8 mouse cellular contexts compared by ENCODE assay signal in genomic region chr4:45418229-45418950, GRCm38 (mm10). TPM values are rescaled to one million over a fixed set of nuclear protein-coding genes. Genes with fewer than 3 reads are reported as not detected.
A peak's percentile ranks its signal among the peaks of the same experiment; 100 is the strongest.
DNase-seq lines count a peak whose midpoint lies in the region; ATAC-seq lines count a peak whose summit lies in the region.

No protein-coding gene starts in this region.

- peak overlapping the region; percentile 41 for H3K4me2 ChIP-seq in embryonic facial prominence, embryonic 14.5 days (ENCODE audit: low read depth, low read length)
- H3K4me2 ChIP-seq in heart, embryonic 13.5 days: peak overlapping the region; percentile 47
- H3K4me2 ChIP-seq in kidney, embryonic 15.5 days: peak overlapping the region; percentile 42
- no peak overlapping the region for H3K4me2 ChIP-seq in liver, embryonic 11.5 days

- H3K4me3 ChIP-seq in embryonic facial prominence, embryonic 14.5 days (ENCODE audit: low read depth, low read length): no peak overlapping the region
- no peak overlapping the region for H3K4me3 ChIP-seq in heart, embryonic 13.5 days
- H3K4me3 ChIP-seq in kidney, embryonic 15.5 days (replicated peaks): no peak overlapping the region; the same call in 1 of the 2 replicates
- H3K4me3 ChIP-seq in liver, embryonic 11.5 days (ENCODE audit: low read depth, low read length): no peak overlapping the region

- WGBS in embryonic facial prominence, embryonic 14.5 days: 12% methylated on average over 10 of the region's 11 CpGs
- WGBS in heart, embryonic 13.5 days: 23% methylated on average over 11 of the region's 11 CpGs
- 34% methylated on average over 11 of the region's 11 CpGs for WGBS in kidney, embryonic 15.5 days
- 24% methylated on average over 11 of the region's 11 CpGs for WGBS in liver, embryonic 11.5 days

- peaks cover 19% of the 10 kb centered on the region for H3K4me1 ChIP-seq in embryonic facial prominence, embryonic 14.5 days (ENCODE audit: control insufficient read depth, insufficient read depth, low read length)
- H3K4me1 ChIP-seq in heart, embryonic 13.5 days: peaks cover 42% of the 10 kb centered on the region
- H3K4me1 ChIP-seq in kidney, embryonic 15.5 days: peaks cover 32% of the 10 kb centered on the region
- peaks cover 5% of the 10 kb centered on the region; the same call in 1 of the 2 replicates for H3K4me1 ChIP-seq in liver, embryonic 11.5 days (replicated peaks; ENCODE audit: control insufficient read depth, insufficient read depth, low read length)

- DNase-seq in CD4-positive helper T cell, adult 2 months (ENCODE audit: low read depth, low spot score): peak; percentile 66
- DNase-seq in ZHBTc4 (ENCODE audit: low read depth, low spot score): peak; percentile 76
- DNase-seq in embryonic facial prominence, embryonic 14.5 days (ENCODE audit: low spot score): peak; percentile 76
- DNase-seq in liver, embryonic 11.5 days (ENCODE audit: low spot score): peak; percentile 58
- peak; percentile 23 to 61 for DNase-seq in natural killer cell, adult 2 months (ENCODE audit: low spot score in 2 of 2)
- peak; percentile 78 for DNase-seq in thymus, postnatal 0 days (ENCODE audit: low spot score)

- no peak overlapping the region for H3K9ac ChIP-seq in embryonic facial prominence, embryonic 14.5 days (ENCODE audit: low read depth, low read length)
- H3K9ac ChIP-seq in heart, embryonic 13.5 days: 0 out of 2 replicates have a peak overlapping the region, but pooled peaks have one; percentile 51
- H3K9ac ChIP-seq in kidney, embryonic 15.5 days: no peak overlapping the region
- H3K9ac ChIP-seq in liver, embryonic 11.5 days (ENCODE audit: low read depth, low read length): no peak overlapping the region

- no peak overlapping the region for H3K27ac ChIP-seq in embryonic facial prominence, embryonic 14.5 days (replicated peaks; ENCODE audit: low read depth, low read length)
- no peak overlapping the region for H3K27ac ChIP-seq in heart, embryonic 13.5 days (replicated peaks)
- no peak overlapping the region for H3K27ac ChIP-seq in kidney, embryonic 15.5 days
- no peak overlapping the region for H3K27ac ChIP-seq in liver, embryonic 11.5 days (ENCODE audit: low read depth, low read length)

- no peaks in the 10 kb centered on the region for H3K27me3 ChIP-seq in embryonic facial prominence, embryonic 14.5 days (replicated peaks; ENCODE audit: control insufficient read depth, insufficient read depth, low read length)
- no peaks in the 10 kb centered on the region for H3K27me3 ChIP-seq in heart, embryonic 13.5 days (replicated peaks)
- H3K27me3 ChIP-seq in kidney, embryonic 15.5 days: no peaks in the 10 kb centered on the region
- H3K27me3 ChIP-seq in liver, embryonic 11.5 days (replicated peaks; ENCODE audit: control insufficient read depth, insufficient read depth, low read length): peaks cover 17% of the 10 kb centered on the region

- peak; percentile 16; the same call in 1 of the 2 replicates for ATAC-seq in embryonic facial prominence, embryonic 14.5 days (ENCODE audit: low read depth)
- no peak for ATAC-seq in heart, embryonic 13.5 days (ENCODE audit: extremely low read depth, insufficient number of reproducible peaks, low FRiP score, low TSS enrichment)
- 0 out of 2 replicates have a peak, but pooled peaks have one; percentile 41 for ATAC-seq in kidney, embryonic 15.5 days (replicated peaks; ENCODE audit: low FRiP score)
- ATAC-seq in liver, embryonic 11.5 days (replicated peaks; ENCODE audit: low FRiP score): no peak

- no peaks in the 10 kb centered on the region for H3K36me3 ChIP-seq in embryonic facial prominence, embryonic 14.5 days (ENCODE audit: control insufficient read depth, insufficient read depth, low read length)
- H3K36me3 ChIP-seq in heart, embryonic 13.5 days: peaks cover 7% of the 10 kb centered on the region
- no peaks in the 10 kb centered on the region for H3K36me3 ChIP-seq in kidney, embryonic 15.5 days
- H3K36me3 ChIP-seq in liver, embryonic 11.5 days (ENCODE audit: control insufficient read depth, insufficient read depth, low read length): no peaks in the 10 kb centered on the region; the same call in 1 of the 2 replicates

- H3K9me3 ChIP-seq in embryonic facial prominence, embryonic 14.5 days (ENCODE audit: control insufficient read depth, low read length): no peaks in the 10 kb centered on the region
- H3K9me3 ChIP-seq in heart, embryonic 13.5 days: no peaks in the 10 kb centered on the region
- H3K9me3 ChIP-seq in kidney, embryonic 15.5 days (replicated peaks): no peaks in the 10 kb centered on the region
- no peaks in the 10 kb centered on the region for H3K9me3 ChIP-seq in liver, embryonic 11.5 days (ENCODE audit: control insufficient read depth, low read length)

RNA-seq across cellular contexts. Expression of gene Slc25a51, which starts 9.8 kb away (rescaled TPM):
- 47.8 and 54.9 TPM in 2 replicates for polyA plus RNA-seq in embryonic facial prominence, embryonic 14.5 days (2014; fragmentation: Nextera tagmentation; extraction: Ambion mirVana)
- polyA plus RNA-seq in heart, embryonic 13.5 days (2015; fragmentation: Nextera tagmentation; extraction: Ambion mirVana): 59.0 and 64.6 TPM in 2 replicates
- 79.0 and 81.0 TPM in 2 replicates for polyA plus RNA-seq in kidney, embryonic 15.5 days (2015; fragmentation: Nextera tagmentation; extraction: Ambion mirVana)
- polyA plus RNA-seq in liver, embryonic 11.5 days (2014; fragmentation: Nextera tagmentation; extraction: Ambion mirVana): 81.6 and 83.1 TPM in 2 replicates
- polyA plus RNA-seq in thymus, postnatal 0 days (2015; fragmentation: Nextera tagmentation; extraction: Ambion mirVana): 38.6 and 41.8 TPM in 2 replicates

Comparison
In these comparisons a context has a peak if more than half of its experiments do, and no peak if none do; other contexts are left out.
1. ATAC-seq: peak in embryonic facial prominence, embryonic 14.5 days (single experiment) and kidney, embryonic 15.5 days (single experiment); none in heart, embryonic 13.5 days (single experiment) and liver, embryonic 11.5 days (single experiment).
2. Peak in every context shown above with its lines, with median percentiles within 50 percentile points of each other: DNase-seq.